Mouse (Mus musculus) CH12.LX (cell line): Measurements from ENCODE around the gene Eif4g3. TPM values are rescaled to one million over a fixed set of nuclear protein-coding genes. Genes with fewer than 3 reads are reported as not detected.

Source experiments
- DNase-seq: peaks from one replicate; pipeline ENCODE4 v3.0.0-alpha.2; 2013; ENCODE audit errors: extremely low read depth
- H3K27ac ChIP-seq: 2 replicates; pipeline ENCODE4 v1.5.1; 2012; ENCODE audit warnings: low read depth, mild to moderate bottlenecking, control low read depth, moderate library complexity; ENCODE audit not compliant: insufficient read depth
- H3K27me3 ChIP-seq: replicated peaks from 2 replicates; pipeline ENCODE3; 2012; ENCODE audit warnings: inconsistent platforms
- H3K36me3 ChIP-seq, 2 experiments: replicated peaks in 1 of 2; 2 replicates each; pipeline versions ENCODE3 to v1.6.1; 2012; ENCODE audit warnings: inconsistent platforms in 1 of 2, low read length in 1 of 2, mild to moderate bottlenecking in 1 of 2, mixed read lengths in 1 of 2, moderate library complexity in 1 of 2; ENCODE audit not compliant: control insufficient read depth in 1 of 2, insufficient read depth in 1 of 2
- H3K4me1 ChIP-seq, 2 experiments: 2 replicates each; pipeline ENCODE4 v1.6.1; 2012; ENCODE audit warnings: inconsistent platforms in 1 of 2, moderate library complexity in 1 of 2; ENCODE audit not compliant: insufficient read depth in 2 of 2, control insufficient read depth in 1 of 2
- H3K4me2 ChIP-seq: 2 replicates; pipeline ENCODE4 v1.6.1; 2012; ENCODE audit warnings: low read depth, mild to moderate bottlenecking, control low read depth; ENCODE audit not compliant: poor library complexity, insufficient read depth, severe bottlenecking
- H3K4me3 ChIP-seq, 3 experiments: fragments of 150-350 bp in 1 of 3; sonication (generic) in 1 of 3; replicated peaks in 1 of 3; 2 replicates each; pipeline versions ENCODE3 to v1.5.1; 2011 to 2012; ENCODE audit warnings: low read depth in 2 of 3, low read length in 2 of 3, mild to moderate bottlenecking in 2 of 3, moderate library complexity in 2 of 3, control low read depth in 1 of 3, improper control_type of control experiment in 1 of 3, inconsistent platforms in 1 of 3, mixed read lengths in 1 of 3; ENCODE audit not compliant: poor library complexity in 1 of 3
- H3K79me2 ChIP-seq: replicated peaks from 2 replicates; pipeline ENCODE4 v1.6.1; 2012; ENCODE audit warnings: mild to moderate bottlenecking, moderate library complexity; ENCODE audit not compliant: control insufficient read depth, poor library complexity, insufficient read depth, severe bottlenecking; ENCODE audit errors: extremely low read depth
- H3K9ac ChIP-seq: 2 replicates; pipeline ENCODE4 v1.6.1; 2012; ENCODE audit warnings: low read depth, mild to moderate bottlenecking, control low read depth, moderate library complexity; ENCODE audit not compliant: insufficient read depth
- H3K9me3 ChIP-seq: replicated peaks from 2 replicates; pipeline ENCODE3; 2012; ENCODE audit warnings: low read length, inconsistent platforms, mixed read lengths
- CHD1 ChIP-seq: IDR thresholded peaks from 2 replicates; pipeline ENCODE4 v1.6.1; 2012; ENCODE audit warnings: low read depth, low read length, improper control_type of control experiment, inconsistent platforms
- EP300 ChIP-seq: IDR thresholded peaks from 2 replicates; pipeline ENCODE4 v1.6.1; 2011; ENCODE audit warnings: low read length, improper control_type of control experiment
- ETS1 ChIP-seq: conservative IDR thresholded peaks from 2 replicates; pipeline ENCODE4 v1.6.1; 2012; ENCODE audit warnings: low read depth, mild to moderate bottlenecking, inconsistent platforms, low read length, improper control_type of control experiment, moderate library complexity
- HCFC1 ChIP-seq: IDR thresholded peaks from 2 replicates; pipeline ENCODE4 v1.6.1; 2012; ENCODE audit warnings: low read depth, mild to moderate bottlenecking, inconsistent platforms, low read length, improper control_type of control experiment
- JUN ChIP-seq: IDR thresholded peaks from 2 replicates; pipeline ENCODE4 v1.6.1; 2011; ENCODE audit warnings: low read depth, mild to moderate bottlenecking, low read length, improper control_type of control experiment, moderate library complexity; ENCODE audit not compliant: insufficient read depth
- MAFK ChIP-seq: IDR thresholded peaks from 2 replicates; pipeline ENCODE4 v1.6.1; 2011; ENCODE audit warnings: low read length, improper control_type of control experiment; ENCODE audit not compliant: insufficient replicate concordance
- MAX ChIP-seq: IDR thresholded peaks from 2 replicates; pipeline ENCODE4 v1.6.1; 2011; ENCODE audit warnings: low read length, improper control_type of control experiment
- MEF2A ChIP-seq: IDR thresholded peaks from 2 replicates; pipeline ENCODE4 v1.6.1; 2014; ENCODE audit warnings: low read depth, mild to moderate bottlenecking, inconsistent platforms, low read length, improper control_type of control experiment, borderline replicate concordance
- MXI1 ChIP-seq: IDR thresholded peaks from 2 replicates; pipeline ENCODE4 v1.6.1; 2011; ENCODE audit warnings: mild to moderate bottlenecking, low read depth, low read length, improper control_type of control experiment
- MYC ChIP-seq: IDR thresholded peaks from 2 replicates; pipeline ENCODE4 v1.6.1; 2011; ENCODE audit warnings: low read depth, mild to moderate bottlenecking, improper control_type of control experiment, low read length
- NELFE ChIP-seq: IDR thresholded peaks from 2 replicates; pipeline ENCODE4 v1.6.1; 2011; ENCODE audit warnings: low read depth, low read length, improper control_type of control experiment
- NRF1 ChIP-seq: IDR thresholded peaks from 2 replicates; pipeline ENCODE4 v1.6.1; 2014; ENCODE audit warnings: low read depth, mild to moderate bottlenecking, inconsistent platforms, low read length, improper control_type of control experiment, moderate library complexity
- PAX5 ChIP-seq: IDR thresholded peaks from 2 replicates; pipeline ENCODE4 v1.6.1; 2012; ENCODE audit warnings: low read length, inconsistent platforms, mixed read lengths
- POLR2A ChIP-seq: IDR thresholded peaks from 2 replicates; pipeline ENCODE4 v1.6.1; 2011; ENCODE audit warnings: low read depth, mild to moderate bottlenecking, improper control_type of control experiment, low read length
- TCF12 ChIP-seq: IDR thresholded peaks from 2 replicates; pipeline ENCODE4 v1.6.1; 2014; ENCODE audit warnings: low read depth, mild to moderate bottlenecking, inconsistent platforms, low read length, improper control_type of control experiment
- USF1 ChIP-seq: IDR thresholded peaks from 2 replicates; pipeline ENCODE4 v1.6.1; 2014; ENCODE audit warnings: low read depth, mild to moderate bottlenecking, inconsistent platforms, low read length, improper control_type of control experiment
- USF2 ChIP-seq: conservative IDR thresholded peaks from 2 replicates; pipeline ENCODE4 v1.6.1; 2011; ENCODE audit warnings: low read depth, low read length, improper control_type of control experiment
- ZC3H11A ChIP-seq: IDR thresholded peaks from 2 replicates; pipeline ENCODE4 v1.6.1; 2012; ENCODE audit warnings: low read depth, mild to moderate bottlenecking, inconsistent platforms, low read length, improper control_type of control experiment
- ZKSCAN1 ChIP-seq: IDR thresholded peaks from 2 replicates; pipeline ENCODE4 v1.6.1; 2012; ENCODE audit warnings: low read depth, inconsistent platforms, low read length, improper control_type of control experiment, borderline replicate concordance
- ZNF384 ChIP-seq: IDR thresholded peaks from 2 replicates; pipeline ENCODE4 v1.6.1; 2012; ENCODE audit warnings: low read depth, low read length, improper control_type of control experiment, inconsistent platforms
- dilution Hi-C: fragments of 300-500 bp; cut with MboI; formaldehyde crosslinking; loops from 2 replicates; pipeline ENCODE4 v1.14.3; 2020; ENCODE audit warnings: low sequenced_read_pairs; ENCODE audit not compliant: extremely low pct_unique_long_range_greater_than_20kb, extremely low pct_ligation_motif_present
- in situ Hi-C: fragments of 300-500 bp; cut with MboI; formaldehyde crosslinking; loops from 3 replicates; pipeline ENCODE4 v1.14.3; 2019; ENCODE audit warnings: low sequenced_read_pairs, low pct_ligation_motif_present, low pct_unique_long_range_greater_than_20kb, mixed read lengths
- polyA plus RNA-seq: library from polyadenylated mRNA; unstranded; fragments of >175 nt; gene quantifications from 2 replicates; pipeline ENCODE4 v1.2.1, GENCODE M21; 2012; ENCODE audit warnings: low read depth; ENCODE audit not compliant: insufficient read length
- total RNA-seq, 2 experiments: library from RNA; depleted of rRNA; stranded (reverse); fragments of 300-350 nt in 1 of 2; fragments of >200 nt in 1 of 2; gene quantifications; 2 replicates each; pipeline ENCODE4 v1.2.3; 2012 to 2014

The Eif4g3 gene
- total and polyA plus RNA-seq, 3 experiments = 10.8 to 47.2 (median 24.0) TPM

- Histone ChIP-seq H3K9me3 (no peaks in the 10 kb centered on the region), H3K79me2 (no peaks in the 10 kb centered on the region), H3K4me1 (peaks cover 6 to 67% of the 10 kb centered on the region in 2 experiments), H3K36me3 (peaks cover 47 to 79% of the 10 kb centered on the region in 2 experiments), H3K27ac (no peak overlapping the region), H3K4me3 (no peak overlapping the region), H3K4me2 (no peak overlapping the region), H3K27me3 (no peaks in the 10 kb centered on the region), H3K9ac (no peak overlapping the region)
- TF ChIP-seq ZNF384 = no peak
- TF ChIP-seq USF1 = no peak
- no peak for TF ChIP-seq PAX5
- no peak for TF ChIP-seq MXI1
- no peak for TF ChIP-seq TCF12
- TF ChIP-seq EP300 = no peak
- TF ChIP-seq MEF2A = no peak
- no peak for TF ChIP-seq HCFC1
- TF ChIP-seq NRF1 = no peak
- TF ChIP-seq USF2 = no peak
- no peak for TF ChIP-seq MAX
- no peak for TF ChIP-seq ZC3H11A
- no peak for TF ChIP-seq MYC
- no peak for DNase-seq
- in situ Hi-C loops = no loop called here
- dilution Hi-C loops = no loop called here
Observed at GRCm38 (mm10) chr4:138166519-138166918, 173.7 kb downstream of the Eif4g3 start.

GRCm38 (mm10) chr4:138168162-138168561 is 175.3 kb downstream of the Eif4g3 start:
- DNase-seq = no peak
- Histone ChIP-seq H3K9me3 (no peaks in the 10 kb centered on the region), H3K79me2 (no peaks in the 10 kb centered on the region), H3K27ac (no peak overlapping the region), H3K27me3 (no peaks in the 10 kb centered on the region), H3K4me1 (peaks cover 11 to 78% of the 10 kb centered on the region in 2 experiments), H3K36me3 (peaks cover 56 to 73% of the 10 kb centered on the region in 2 experiments), H3K9ac (no peak overlapping the region), H3K4me2 (no peak overlapping the region), H3K4me3 (no peak overlapping the region)
- in situ Hi-C loops (no loop called here), dilution Hi-C loops (no loop called here)
- no peak for TF ChIP-seq CHD1
- no peak for TF ChIP-seq ZKSCAN1
- no peak for TF ChIP-seq HCFC1

- TF ChIP-seq POLR2A = no peak
- no peak for TF ChIP-seq USF1
- no peak for TF ChIP-seq NELFE
- TF ChIP-seq JUN = no peak
- TF ChIP-seq ETS1 = no peak
- TF ChIP-seq MYC = no peak
- TF ChIP-seq MAFK = no peak
- Histone ChIP-seq H3K36me3 (peaks cover 61 to 72% of the 10 kb centered on the region in 2 experiments), H3K4me3 (no peak overlapping the region), H3K4me2 (no peak overlapping the region), H3K27ac (no peak overlapping the region), H3K4me1 (peaks cover 5 to 78% of the 10 kb centered on the region in 2 experiments; a peak in 3 of 4 replicates), H3K9me3 (no peaks in the 10 kb centered on the region), H3K79me2 (no peaks in the 10 kb centered on the region), H3K9ac (no peak overlapping the region), H3K27me3 (no peaks in the 10 kb centered on the region)
- dilution Hi-C loops (no loop called here), in situ Hi-C loops (no loop called here)
- no peak for DNase-seq
Observed at GRCm38 (mm10) chr4:138169420-138169819, 176.6 kb downstream of the Eif4g3 start.
